ENCODE assay signal across 16 mouse cellular contexts in the genomic region with DNA sequence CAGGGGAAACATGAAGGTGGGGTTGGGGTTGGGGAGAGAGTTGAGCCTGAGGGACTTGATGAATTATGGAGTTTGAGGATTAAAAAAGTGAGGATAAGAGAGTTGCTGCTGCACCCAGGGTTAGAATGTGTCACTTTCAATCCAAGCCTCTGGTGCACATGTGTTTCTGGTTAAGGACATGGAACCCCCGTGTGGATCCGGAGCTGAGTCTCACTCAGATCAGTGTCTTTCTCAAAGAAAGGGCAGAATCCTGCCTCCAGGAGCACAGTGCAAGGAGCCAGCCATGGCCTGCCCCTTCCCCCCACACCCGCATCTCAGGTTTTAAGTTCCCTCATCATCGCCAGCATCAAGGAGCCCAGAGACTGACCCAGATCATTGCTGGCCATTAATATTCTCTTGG.
DNase-seq lines count a peak whose midpoint lies in the region; ATAC-seq lines count a peak whose summit lies in the region.
"Had no signal": no experiment of that assay in that cellular context is flagged by ENCODE, and none has a peak within 500 bp of the region (broad histone marks: within the 10 kb centered on the region; RNA-seq: fewer than 3 reads in every experiment).

No protein-coding gene starts in this region.

- no peaks in the 10 kb centered on the region for H3K27me3 ChIP-seq in embryonic facial prominence, embryonic 10.5 days (replicated peaks; ENCODE audit: low read depth, poor library complexity, severe bottlenecking)
- H3K27me3 ChIP-seq in forebrain, embryonic 16.5 days (replicated peaks; ENCODE audit: control insufficient read depth, insufficient read depth, low read length), result no peaks in the 10 kb centered on the region

- no peak overlapping the region for H3K4me3 ChIP-seq in embryonic facial prominence, embryonic 10.5 days
- no peak overlapping the region for H3K4me3 ChIP-seq in forebrain, embryonic 16.5 days (replicated peaks; ENCODE audit: low read length)
- H3K4me3 ChIP-seq: myocyte had no signal

- H3K4me1 ChIP-seq in embryonic facial prominence, embryonic 10.5 days, result peaks cover 48% of the 10 kb centered on the region
- H3K4me1 ChIP-seq in forebrain, embryonic 16.5 days (replicated peaks; ENCODE audit: control insufficient read depth, insufficient read depth, low read length), result peaks cover 26% of the 10 kb centered on the region

- no peak overlapping the region for H3K4me2 ChIP-seq in forebrain, embryonic 16.5 days (ENCODE audit: low read length)
- H3K4me2 ChIP-seq: heart, embryonic 11.5 days; liver, embryonic 11.5 days; lung, embryonic 14.5 days had no signal

- no peaks in the 10 kb centered on the region for H3K9me3 ChIP-seq in embryonic facial prominence, embryonic 10.5 days
- no peaks in the 10 kb centered on the region for H3K9me3 ChIP-seq in forebrain, embryonic 16.5 days (ENCODE audit: control insufficient read depth, low read length)

- no peaks in the 10 kb centered on the region for H3K36me3 ChIP-seq in embryonic facial prominence, embryonic 10.5 days (replicated peaks)
- H3K36me3 ChIP-seq in forebrain, embryonic 16.5 days (ENCODE audit: control insufficient read depth, insufficient read depth), result peaks cover 2% of the 10 kb centered on the region

- 18% methylated on average over 4 of the region's 4 CpGs for WGBS in embryonic facial prominence, embryonic 10.5 days
- 50% methylated on average over 4 of the region's 4 CpGs for WGBS in forebrain, embryonic 16.5 days

- no peak overlapping the region for H3K9ac ChIP-seq in forebrain, embryonic 16.5 days (replicated peaks; ENCODE audit: low read depth, low read length)
- H3K9ac ChIP-seq: lung, embryonic 14.5 days had no signal

- H3K27ac ChIP-seq in embryonic facial prominence, embryonic 10.5 days (replicated peaks), result peak overlapping the region; percentile 67
- H3K27ac ChIP-seq in forebrain, embryonic 16.5 days (ENCODE audit: low read length), result peak overlapping the region; percentile 30; the same call in 1 of the 2 replicates

- peak; percentile 85 for DNase-seq in heart, adult 11 months
- DNase-seq in heart, postnatal 14 days, result no peak
- peak; percentile 64 for DNase-seq in embryonic facial prominence, embryonic 10.5 days (ENCODE audit: low spot score)
- peak; percentile 61 for DNase-seq in mesoderm, embryonic 11.5 days (ENCODE audit: low read depth, low spot score)
- no peak for DNase-seq in spleen, adult 12 weeks (ENCODE audit: low spot score)
- no peak for DNase-seq in lung, postnatal 4 days
- no peak for DNase-seq in heart, postnatal 4 days
- DNase-seq: cerebellum, adult 11 months; cerebellum, postnatal 36 days; kidney, adult 2 months; lung, embryonic 14.5 days; right cerebral cortex, postnatal 14 days had no signal

- ATAC-seq in forebrain, embryonic 16.5 days, result no peak

- intact Hi-C loops in heart, postnatal 14 days (cut with DNase I), result loop anchor here (5.0 kb wide), 1 partner anchor 58 kb away; no protein-coding TSS in a partner anchor

Comparison
In these comparisons a context has a peak if more than half of its experiments do, and no peak if none do; other contexts are left out.
1. DNase-seq: peak in heart, adult 11 months (single experiment), embryonic facial prominence, embryonic 10.5 days (single experiment) and mesoderm, embryonic 11.5 days (single experiment); none in heart, postnatal 14 days (0 of 2), spleen, adult 12 weeks (single experiment), lung, postnatal 4 days (0 of 2) and heart, postnatal 4 days (single experiment).